Mouse (Mus musculus) duodenum, adult 2 months (tissue): ENCODE data around the gene Pgbd1. TPM values are rescaled to one million over a fixed set of nuclear protein-coding genes. Genes with fewer than 3 reads are reported as not detected.

Experiments used
- polyA plus RNA-seq: library from polyadenylated mRNA; depleted of rRNA; stranded (reverse); fragments of >200 nt; gene quantifications from 2 replicates; pipeline ENCODE4 v1.2.3, GENCODE M21; 2012; ENCODE audit warnings: low replicate concordance; rRNA removed

The Pgbd1 gene
- polyA plus RNA-seq: 0.07 and 0.13 TPM in 2 replicates

GRCm38 (mm10) chr13:21440503-21441206, at the start of gene Pgbd1:
TSS of gene Pgbd1 (minus strand) at chr13:21441058.

DNA sequence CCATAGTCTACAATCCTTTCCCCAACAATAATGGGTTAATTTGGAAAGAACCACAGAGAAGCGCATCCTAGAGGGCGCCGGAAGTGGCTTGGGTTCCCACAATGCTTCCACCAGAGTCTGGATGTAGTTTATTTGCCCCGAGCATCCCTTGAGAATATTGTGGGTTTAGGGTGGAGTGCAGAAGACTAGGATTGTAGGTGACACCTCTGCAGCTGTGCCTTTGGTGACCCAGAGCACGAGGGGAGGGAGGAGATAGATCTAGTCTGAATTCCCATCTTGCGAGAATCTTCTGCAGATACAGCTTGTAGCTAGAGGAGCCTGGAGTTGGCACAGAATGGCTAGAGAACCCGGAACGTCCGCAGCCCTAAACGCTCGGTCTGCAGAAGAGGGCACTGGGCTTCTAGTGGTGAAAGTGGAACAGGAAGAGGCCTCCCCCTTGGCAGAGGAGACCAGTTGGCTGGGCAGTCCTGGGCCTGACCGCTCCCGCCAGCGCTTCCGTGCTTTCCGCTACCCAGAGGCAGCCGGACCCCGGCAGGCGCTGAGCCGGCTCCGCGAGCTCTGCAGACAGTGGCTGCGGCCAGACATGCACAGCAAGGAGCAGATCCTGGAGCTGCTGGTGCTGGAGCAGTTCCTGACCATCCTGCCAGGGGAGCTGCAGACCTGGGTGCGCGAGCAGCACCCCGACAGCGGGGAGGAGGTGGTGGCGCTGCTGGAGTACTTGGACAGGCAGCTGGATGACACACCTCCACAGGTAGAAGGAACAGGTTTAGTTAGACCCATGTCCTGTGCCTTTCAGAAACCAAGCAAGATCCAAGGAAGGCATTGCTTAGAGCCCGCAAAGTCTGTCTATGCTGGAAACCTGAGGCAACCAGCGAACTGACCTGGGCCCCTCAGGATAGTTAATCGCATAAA, 38.2 kb upstream of the Pgbd1 start, which contains the start of the genes Zkscan4 and Gm10065:
TSS of gene Zkscan4 (plus strand) at position 149 of the 912 bp plus-strand sequence.
TSS of gene Gm10065 (minus strand) at position 683 of the 912 bp plus-strand sequence.

DNA sequence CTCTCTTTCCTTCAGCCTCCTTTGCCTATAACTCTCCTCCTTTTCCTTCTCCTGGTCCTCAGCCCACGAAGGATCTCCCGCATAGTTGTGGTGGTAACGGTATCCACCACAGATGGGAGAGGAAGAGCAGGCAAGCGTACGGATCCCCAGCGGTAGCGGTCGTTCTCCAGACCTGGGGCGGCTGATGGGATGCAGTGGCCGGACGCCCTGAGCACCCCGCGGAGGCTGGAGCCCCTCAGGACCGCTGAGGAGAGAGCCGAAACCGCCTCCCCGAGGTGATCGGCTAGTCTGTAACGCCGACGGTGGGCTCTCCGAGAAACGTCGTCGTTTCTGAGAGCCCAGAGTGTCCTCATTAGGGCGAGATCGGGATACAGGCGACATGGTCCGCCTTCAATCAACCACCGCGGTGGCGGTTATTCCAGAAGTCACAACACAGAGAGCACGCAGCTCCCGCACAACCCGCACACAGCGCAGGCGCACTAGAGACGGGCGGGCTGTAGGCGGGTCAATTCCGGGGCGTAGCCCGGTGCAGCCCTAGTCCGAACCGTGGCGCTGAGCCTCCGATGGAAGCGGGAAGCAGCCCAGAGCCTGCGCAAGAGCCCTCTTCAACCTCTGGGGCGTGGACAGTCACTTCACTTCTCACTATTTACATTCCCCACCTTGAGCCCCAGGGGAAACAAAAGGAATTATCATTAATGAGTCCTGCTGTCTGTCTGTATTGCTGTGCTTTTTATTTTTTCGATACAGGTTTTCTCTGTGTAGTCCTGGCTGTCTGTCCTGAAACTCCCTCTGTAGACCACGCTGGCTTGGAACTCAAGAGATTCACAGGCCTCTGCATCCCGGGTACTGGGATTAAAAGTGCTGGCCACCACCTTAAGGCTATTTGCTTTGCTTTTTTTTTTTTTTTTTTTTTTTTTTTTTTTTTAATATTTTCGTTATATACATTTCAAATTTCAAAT, 27.5 kb upstream of the Pgbd1 start, which contains the start of gene Nkapl:
TSS of gene Nkapl (minus strand) at position 449 of the 959 bp plus-strand sequence.

GRCm38 (mm10) chr13:21453449-21453848, 12.6 kb upstream of the Pgbd1 start, which contains the start of gene Zscan26:
TSS of gene Zscan26 (minus strand) at chr13:21453730.

GRCm38 (mm10) chr13:21402287-21402846, 38.5 kb downstream of the Pgbd1 start, which contains the start of gene Zkscan3:
TSS of gene Zkscan3 (minus strand) at chr13:21402755.

Other genes with a start within 250 kb of the Pgbd1 start
- not detected in 2 replicates for gene Gpx5, start 148.3 kb downstream of the Pgbd1 start, polyA plus RNA-seq
- gene Gpx6, start 128.9 kb downstream of the Pgbd1 start, polyA plus RNA-seq: not detected in 2 replicates
- not detected in 2 replicates for gene Olfr1367, start 94.1 kb downstream of the Pgbd1 start, polyA plus RNA-seq
- gene Zscan12, start 78.2 kb downstream of the Pgbd1 start, polyA plus RNA-seq: 0.07 and 0.13 TPM in 2 replicates
- gene Zkscan3, start 38.3 kb downstream of the Pgbd1 start, polyA plus RNA-seq: 6.1 and 9.7 TPM in 2 replicates
- 1.2 and 2.0 TPM in 2 replicates for gene Zscan26, start 12.7 kb upstream of the Pgbd1 start, polyA plus RNA-seq
- 0.28 TPM in 1 of 2 replicates, not detected in the other for gene Nkapl, start 27.5 kb upstream of the Pgbd1 start, polyA plus RNA-seq
- 0.07 and 0.11 TPM in 2 replicates for gene Zkscan4, start 37.8 kb upstream of the Pgbd1 start, polyA plus RNA-seq
- gene Gm10065, start 38.4 kb upstream of the Pgbd1 start, polyA plus RNA-seq: not detected in 2 replicates
- gene AK157302, start 54.2 kb upstream of the Pgbd1 start, polyA plus RNA-seq: not detected in 2 replicates
- 34.6 and 52.3 TPM in 2 replicates for gene Gm11273, start 60.4 kb upstream of the Pgbd1 start, polyA plus RNA-seq
- 0.26 and 0.42 TPM in 2 replicates for gene Zkscan8, start 90.1 kb upstream of the Pgbd1 start, polyA plus RNA-seq
- gene Olfr1366, start 101.8 kb upstream of the Pgbd1 start, polyA plus RNA-seq: not detected in 2 replicates
- gene Olfr1535, start 118.8 kb upstream of the Pgbd1 start, polyA plus RNA-seq: not detected in 2 replicates
- not detected in 2 replicates for gene Olfr1364, start 140.7 kb upstream of the Pgbd1 start, polyA plus RNA-seq
- gene Olfr1362, start 173.0 kb upstream of the Pgbd1 start, polyA plus RNA-seq: not detected in 2 replicates
- gene Olfr11, start 201.5 kb upstream of the Pgbd1 start, polyA plus RNA-seq: not detected in 2 replicates
- gene Olfr1361, start 222.3 kb upstream of the Pgbd1 start, polyA plus RNA-seq: not detected in 2 replicates
- not detected in 2 replicates for gene Olfr1360, start 236.3 kb upstream of the Pgbd1 start, polyA plus RNA-seq